Mouse (Mus musculus) CD4-positive helper T cell, adult 2 months (primary cell): Measurements from ENCODE around the gene Crb3.

Source experiments
- DNase-seq: peaks from one replicate; pipeline ENCODE4 v3.0.0-alpha.2; 2012; ENCODE audit warnings: low read depth, missing footprints, low spot score

Gene Crb3

GRCm38 (mm10) chr17:57105181-57106034 is 46.5 kb downstream of the Crb3 start, which contains the start of gene Tnfsf9:
Gene Tnfsf9 (plus strand): TSS chr17:57105325.
- DNase-seq: peak; percentile 66

GRCm38 (mm10) chr17:57106035-57106368 is 47.1 kb downstream of the Crb3 start:
- no peak for DNase-seq

GRCm38 (mm10) chr17:57107064-57107463 is 48.2 kb downstream of the Crb3 start:
- no peak for DNase-seq

- no peak for DNase-seq
Observed at GRCm38 (mm10) chr17:57108040-57108665, 49.2 kb downstream of the Crb3 start.

- peak; percentile 83 for DNase-seq
Observed at GRCm38 (mm10) chr17:57108666-57109171, 49.8 kb downstream of the Crb3 start.

- DNase-seq: no peak
Observed at GRCm38 (mm10) chr17:57110005-57110404, 51.1 kb downstream of the Crb3 start.

- DNase-seq: no peak
Observed at GRCm38 (mm10) chr17:57112768-57113474, 54.0 kb downstream of the Crb3 start.
